In genomic region chr2:120068555-120069465, GRCm38 (mm10) we compare ENCODE assay signal across 9 mouse cellular contexts. TPM values are rescaled to one million over a fixed set of nuclear protein-coding genes. Genes with fewer than 3 reads are reported as not detected.
DNase-seq lines count a peak whose midpoint lies in the region; ATAC-seq lines count a peak whose summit lies in the region.
"Had no signal": no experiment of that assay in that cellular context is flagged by ENCODE, and none has a peak within 500 bp of the region (broad histone marks: within the 10 kb centered on the region; RNA-seq: fewer than 3 reads in every experiment).

No protein-coding gene starts in this region.

- intact Hi-C loops in heart, postnatal 14 days (cut with DNase I) = loop anchor here (5.0 kb wide), 1 partner anchor 97 kb away; the partner anchor contains the start of gene Mapkbp1
- intact Hi-C loops in left cerebral cortex, postnatal 14 days (cut with DNase I) = loop anchor here (5.0 kb wide), 1 partner anchor 97 kb away; the partner anchor contains the start of gene Mapkbp1

- peaks cover 5% of the 10 kb centered on the region; the same call in 1 of the 2 replicates for H3K27me3 ChIP-seq in heart, embryonic 11.5 days (ENCODE audit: control insufficient read depth, insufficient read depth, low read length)
- H3K27me3 ChIP-seq in embryonic facial prominence, embryonic 14.5 days (replicated peaks; ENCODE audit: control insufficient read depth, insufficient read depth, low read length) = no peaks in the 10 kb centered on the region
- no peaks in the 10 kb centered on the region for H3K27me3 ChIP-seq in intestine, embryonic 15.5 days (replicated peaks)
- H3K27me3 ChIP-seq: lung, embryonic 15.5 days had no signal

- 41% methylated on average over 16 of the region's 16 CpGs for WGBS in heart, embryonic 11.5 days (ENCODE audit: insufficient replicate concordance)
- 37% methylated on average over 15 of the region's 16 CpGs for WGBS in embryonic facial prominence, embryonic 14.5 days
- WGBS in intestine, embryonic 15.5 days = 44% methylated on average over 16 of the region's 16 CpGs

- no peak overlapping the region for H3K4me3 ChIP-seq in heart, embryonic 11.5 days (ENCODE audit: low read depth, low read length)
- H3K4me3 ChIP-seq in embryonic facial prominence, embryonic 14.5 days (ENCODE audit: low read depth, low read length) = no peak overlapping the region
- no peak overlapping the region for H3K4me3 ChIP-seq in intestine, embryonic 15.5 days (replicated peaks)
- H3K4me3 ChIP-seq: lung, embryonic 15.5 days had no signal

- no peak overlapping the region for H3K9ac ChIP-seq in heart, embryonic 11.5 days (ENCODE audit: low read depth, low read length)
- peak overlapping the region; percentile 40; the same call in 1 of the 2 replicates for H3K9ac ChIP-seq in embryonic facial prominence, embryonic 14.5 days (ENCODE audit: low read depth, low read length)
- H3K9ac ChIP-seq in intestine, embryonic 15.5 days = no peak overlapping the region
- H3K9ac ChIP-seq: lung, embryonic 15.5 days had no signal

- no peak overlapping the region for H3K4me2 ChIP-seq in heart, embryonic 11.5 days
- H3K4me2 ChIP-seq in embryonic facial prominence, embryonic 14.5 days (ENCODE audit: low read depth, low read length) = no peak overlapping the region
- no peak overlapping the region for H3K4me2 ChIP-seq in intestine, embryonic 15.5 days (replicated peaks)
- H3K4me2 ChIP-seq: lung, embryonic 15.5 days had no signal

- ATAC-seq in heart, embryonic 11.5 days (replicated peaks; ENCODE audit: insufficient number of reproducible peaks, low FRiP score, low TSS enrichment) = no peak
- ATAC-seq in embryonic facial prominence, embryonic 14.5 days (ENCODE audit: low read depth) = peak; percentile 66
- peak; percentile 50 for ATAC-seq in intestine, embryonic 15.5 days

- no peaks in the 10 kb centered on the region for H3K36me3 ChIP-seq in heart, embryonic 11.5 days (ENCODE audit: control insufficient read depth, insufficient read depth, low read length)
- no peaks in the 10 kb centered on the region for H3K36me3 ChIP-seq in embryonic facial prominence, embryonic 14.5 days (ENCODE audit: control insufficient read depth, insufficient read depth, low read length)
- no peaks in the 10 kb centered on the region for H3K36me3 ChIP-seq in intestine, embryonic 15.5 days
- H3K36me3 ChIP-seq: lung, embryonic 15.5 days had no signal

- H3K4me1 ChIP-seq in heart, embryonic 11.5 days (ENCODE audit: control insufficient read depth, insufficient read depth, low read length) = no peaks in the 10 kb centered on the region
- H3K4me1 ChIP-seq in embryonic facial prominence, embryonic 14.5 days (ENCODE audit: control insufficient read depth, insufficient read depth, low read length) = peaks cover 5% of the 10 kb centered on the region; the same call in 1 of the 2 replicates
- 0 out of 2 replicates have a peak, but pooled peaks cover 2% of the 10 kb centered on the region for H3K4me1 ChIP-seq in intestine, embryonic 15.5 days (replicated peaks)
- H3K4me1 ChIP-seq: lung, embryonic 15.5 days had no signal

- DNase-seq in heart, postnatal 14 days = peak; percentile 38 to 61
- DNase-seq in adrenal gland, postnatal 14 days = peak; percentile 73
- DNase-seq in embryonic facial prominence, embryonic 14.5 days (ENCODE audit: low spot score) = peak; percentile 56
- peak; percentile 59 for DNase-seq in lung, postnatal 10 days
- DNase-seq in skeletal muscle tissue, adult 2 months (ENCODE audit: low read depth, low spot score) = peak; percentile 64
- no peak for DNase-seq in left cerebral cortex, postnatal 14 days (ENCODE audit: low spot score in 2 of 2)

- H3K27ac ChIP-seq in heart, embryonic 11.5 days (ENCODE audit: low read depth, low read length) = no peak overlapping the region
- H3K27ac ChIP-seq in embryonic facial prominence, embryonic 14.5 days (replicated peaks; ENCODE audit: low read depth, low read length) = no peak overlapping the region
- no peak overlapping the region for H3K27ac ChIP-seq in intestine, embryonic 15.5 days
- H3K27ac ChIP-seq: lung, embryonic 15.5 days had no signal

- H3K9me3 ChIP-seq in heart, embryonic 11.5 days (replicated peaks; ENCODE audit: control insufficient read depth, low read length) = no peaks in the 10 kb centered on the region
- no peaks in the 10 kb centered on the region for H3K9me3 ChIP-seq in embryonic facial prominence, embryonic 14.5 days (ENCODE audit: control insufficient read depth, low read length)
- no peaks in the 10 kb centered on the region for H3K9me3 ChIP-seq in intestine, embryonic 15.5 days
- H3K9me3 ChIP-seq: lung, embryonic 15.5 days had no signal

RNA-seq across cellular contexts. Expression of gene Pla2g4b, which starts 35.6 kb away (rescaled TPM):
- total RNA-seq in heart, postnatal 14 days (2021) = 1 to 10 TPM; 1.9 to 2.5 TPM
- polyA plus RNA-seq in heart, embryonic 11.5 days (2014; fragmentation: Nextera tagmentation; extraction: Ambion mirVana) = 1.2 and 2.3 TPM in 2 replicates
- total RNA-seq in adrenal gland, postnatal 14 days (2021) = 2.9 and 4.8 TPM in 2 replicates
- 1.8 and 2.1 TPM in 2 replicates for polyA plus RNA-seq in embryonic facial prominence, embryonic 14.5 days (2014; fragmentation: Nextera tagmentation; extraction: Ambion mirVana)
- polyA plus RNA-seq in intestine, embryonic 15.5 days (2015; fragmentation: Nextera tagmentation; extraction: Ambion mirVana) = 0.75 and 1.4 TPM in 2 replicates
- 1 to 10 TPM; 2.4 to 4.2 TPM for total RNA-seq in left cerebral cortex, postnatal 14 days (2021)

RNA-seq across cellular contexts. Expression of gene Gm28042, which starts 41.5 kb away (rescaled TPM):
- total RNA-seq in heart, postnatal 14 days (2021) = 1 to 10 TPM; 1.1 to 2.1 TPM
- 0.92 and 1.8 TPM in 2 replicates for polyA plus RNA-seq in heart, embryonic 11.5 days (2014; fragmentation: Nextera tagmentation; extraction: Ambion mirVana)
- total RNA-seq in adrenal gland, postnatal 14 days (2021) = 0.85 and 1.2 TPM in 2 replicates
- polyA plus RNA-seq in embryonic facial prominence, embryonic 14.5 days (2014; fragmentation: Nextera tagmentation; extraction: Ambion mirVana) = 2.5 and 2.9 TPM in 2 replicates
- 2.2 TPM in 2 replicates for polyA plus RNA-seq in intestine, embryonic 15.5 days (2015; fragmentation: Nextera tagmentation; extraction: Ambion mirVana)
- total RNA-seq in left cerebral cortex, postnatal 14 days (2021) = 1 to 10 TPM; 1.0 to 1.2 TPM

RNA-seq across cellular contexts. Expression of gene Jmjd7, which starts 41.5 kb away (rescaled TPM):
- 1 to 10 TPM; 7.5 to 8.8 TPM for total RNA-seq in heart, postnatal 14 days (2021)
- 12.7 and 16.0 TPM in 2 replicates for polyA plus RNA-seq in heart, embryonic 11.5 days (2014; fragmentation: Nextera tagmentation; extraction: Ambion mirVana)
- total RNA-seq in adrenal gland, postnatal 14 days (2021) = 8.3 and 12.1 TPM in 2 replicates
- 14.4 and 19.2 TPM in 2 replicates for polyA plus RNA-seq in embryonic facial prominence, embryonic 14.5 days (2014; fragmentation: Nextera tagmentation; extraction: Ambion mirVana)
- 15.5 and 17.8 TPM in 2 replicates for polyA plus RNA-seq in intestine, embryonic 15.5 days (2015; fragmentation: Nextera tagmentation; extraction: Ambion mirVana)
- 1 to 10 TPM; 4.0 to 5.0 TPM for total RNA-seq in left cerebral cortex, postnatal 14 days (2021)

Comparison
In these comparisons a context has a peak if more than half of its experiments do, and no peak if none do; other contexts are left out.
1. DNase-seq: peak in heart, postnatal 14 days (2 of 2), adrenal gland, postnatal 14 days (single experiment), embryonic facial prominence, embryonic 14.5 days (single experiment), lung, postnatal 10 days (single experiment) and skeletal muscle tissue, adult 2 months (single experiment); none in left cerebral cortex, postnatal 14 days (0 of 2).